ENCODE assay signal across 8 mouse cellular contexts in the genomic region with DNA sequence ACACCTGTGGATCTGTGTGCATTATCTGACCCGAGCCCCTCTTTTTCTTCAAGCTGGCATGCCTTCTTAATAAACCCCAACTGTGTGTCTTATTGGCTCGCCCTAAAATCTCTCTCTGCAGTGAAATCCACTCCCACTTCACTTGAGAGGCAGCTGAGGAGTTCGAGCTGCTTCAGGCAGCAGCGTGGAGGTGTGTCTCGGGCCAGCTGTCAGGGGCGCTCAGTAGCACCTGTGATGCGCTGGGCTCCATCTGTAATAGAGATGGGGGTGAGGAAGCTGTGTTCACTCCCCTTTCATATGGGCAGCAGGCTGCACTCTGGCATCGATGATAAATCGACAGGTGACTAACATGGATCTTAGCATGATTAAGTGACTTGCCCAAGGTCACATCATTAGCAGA. TPM values are rescaled to one million over a fixed set of nuclear protein-coding genes. Genes with fewer than 3 reads are reported as not detected.
DNase-seq lines count a peak whose midpoint lies in the region; ATAC-seq and TF ChIP-seq lines count a peak whose summit lies in the region.

No protein-coding gene starts in this region.

- H3K4me1 ChIP-seq in lung, embryonic 14.5 days (ENCODE audit: insufficient read depth), result peaks cover 11% of the 10 kb centered on the region
- H3K4me1 ChIP-seq in embryonic facial prominence, embryonic 14.5 days (ENCODE audit: control insufficient read depth, insufficient read depth, low read length), result peaks cover 14% of the 10 kb centered on the region
- H3K4me1 ChIP-seq in limb, embryonic 10.5 days, result peaks cover 34% of the 10 kb centered on the region
- peaks cover 19% of the 10 kb centered on the region; the same call in 1 of the 2 replicates for H3K4me1 ChIP-seq in stomach, embryonic 14.5 days (ENCODE audit: control insufficient read depth, insufficient read depth, low read length)

- intact Hi-C loops in left cerebral cortex, postnatal 36 days (cut with DNase I), result no loop called here

- no peak for DNase-seq in lung, embryonic 14.5 days
- no peak for DNase-seq in lung, postnatal 10 days
- DNase-seq in embryonic facial prominence, embryonic 14.5 days (ENCODE audit: low spot score), result no peak
- peak; percentile 32 for DNase-seq in limb, embryonic 10.5 days (ENCODE audit: low spot score)
- DNase-seq in embryo, embryonic 11 days, result no peak
- no peak for DNase-seq in left cerebral cortex, postnatal 36 days (ENCODE audit: low spot score in 2 of 2)
- no peak for DNase-seq in layer of hippocampus, postnatal 36 days

- no peaks in the 10 kb centered on the region for H3K27me3 ChIP-seq in lung, embryonic 14.5 days (ENCODE audit: insufficient read depth, low read length)
- H3K27me3 ChIP-seq in embryonic facial prominence, embryonic 14.5 days (replicated peaks; ENCODE audit: control insufficient read depth, insufficient read depth, low read length), result no peaks in the 10 kb centered on the region
- H3K27me3 ChIP-seq in limb, embryonic 10.5 days (ENCODE audit: low read depth, poor library complexity, severe bottlenecking), result peaks cover 32% of the 10 kb centered on the region
- H3K27me3 ChIP-seq in stomach, embryonic 14.5 days (ENCODE audit: control insufficient read depth, insufficient read depth, low read length), result no peaks in the 10 kb centered on the region

- no peaks in the 10 kb centered on the region for H3K36me3 ChIP-seq in lung, embryonic 14.5 days (ENCODE audit: insufficient read depth)
- H3K36me3 ChIP-seq in embryonic facial prominence, embryonic 14.5 days (ENCODE audit: control insufficient read depth, insufficient read depth, low read length), result no peaks in the 10 kb centered on the region
- H3K36me3 ChIP-seq in limb, embryonic 10.5 days, result no peaks in the 10 kb centered on the region
- no peaks in the 10 kb centered on the region for H3K36me3 ChIP-seq in stomach, embryonic 14.5 days (ENCODE audit: control insufficient read depth, insufficient read depth, low read length)

- H3K27ac ChIP-seq in lung, embryonic 14.5 days (ENCODE audit: low read depth), result peak overlapping the region; percentile 91
- no peak overlapping the region for H3K27ac ChIP-seq in embryonic facial prominence, embryonic 14.5 days (replicated peaks; ENCODE audit: low read depth, low read length)
- peak overlapping the region; percentile 84; the same call in 1 of the 2 replicates for H3K27ac ChIP-seq in limb, embryonic 10.5 days
- peak overlapping the region; percentile 85; the same call in 1 of the 2 replicates for H3K27ac ChIP-seq in stomach, embryonic 14.5 days (ENCODE audit: low read length)

- 36% methylated on average over 9 of the region's 9 CpGs for WGBS in lung, embryonic 14.5 days
- 50% methylated on average over 9 of the region's 9 CpGs for WGBS in embryonic facial prominence, embryonic 14.5 days
- 47% methylated on average over 9 of the region's 9 CpGs for WGBS in limb, embryonic 10.5 days
- 46% methylated on average over 9 of the region's 9 CpGs for WGBS in stomach, embryonic 14.5 days

- H3K4me3 ChIP-seq in lung, embryonic 14.5 days (ENCODE audit: low read depth, low read length), result no peak overlapping the region
- H3K4me3 ChIP-seq in embryonic facial prominence, embryonic 14.5 days (ENCODE audit: low read depth, low read length), result no peak overlapping the region
- 0 out of 2 replicates have a peak overlapping the region, but pooled peaks have one; percentile 58 for H3K4me3 ChIP-seq in limb, embryonic 10.5 days
- H3K4me3 ChIP-seq in stomach, embryonic 14.5 days (ENCODE audit: low read depth, low read length), result no peak overlapping the region

- TF ChIP-seq CTCF in lung, embryonic 14.5 days (IDR thresholded peaks at IDR 0.05; ENCODE audit: low read depth), result no peak

- ATAC-seq in lung, embryonic 14.5 days (ENCODE audit: insufficient read depth), result no peak
- no peak for ATAC-seq in embryonic facial prominence, embryonic 14.5 days (ENCODE audit: low read depth)
- no peak for ATAC-seq in stomach, embryonic 14.5 days (ENCODE audit: insufficient number of reproducible peaks, insufficient read depth, low FRiP score, low read depth)

- H3K4me2 ChIP-seq in lung, embryonic 14.5 days, result peak overlapping the region; percentile 88
- peak overlapping the region; percentile 81 for H3K4me2 ChIP-seq in embryonic facial prominence, embryonic 14.5 days (ENCODE audit: low read depth, low read length)
- H3K4me2 ChIP-seq in stomach, embryonic 14.5 days (replicated peaks; ENCODE audit: low read depth, low read length), result no peak overlapping the region; the same call in 1 of the 2 replicates

- peak overlapping the region; percentile 52; the same call in 1 of the 2 replicates for H3K9ac ChIP-seq in lung, embryonic 14.5 days
- no peak overlapping the region for H3K9ac ChIP-seq in embryonic facial prominence, embryonic 14.5 days (ENCODE audit: low read depth, low read length)
- H3K9ac ChIP-seq in stomach, embryonic 14.5 days (replicated peaks; ENCODE audit: low read depth, low read length), result no peak overlapping the region

- H3K9me3 ChIP-seq in lung, embryonic 14.5 days (ENCODE audit: low read depth, low read length), result no peaks in the 10 kb centered on the region
- H3K9me3 ChIP-seq in embryonic facial prominence, embryonic 14.5 days (ENCODE audit: control insufficient read depth, low read length), result no peaks in the 10 kb centered on the region
- H3K9me3 ChIP-seq in limb, embryonic 10.5 days (replicated peaks), result no peaks in the 10 kb centered on the region
- H3K9me3 ChIP-seq in stomach, embryonic 14.5 days (ENCODE audit: control insufficient read depth, low read depth, low read length), result no peaks in the 10 kb centered on the region

RNA-seq across cellular contexts. Expression of a gene that starts 43.6 kb away (rescaled TPM):
- 43.7 and 47.3 TPM in 2 replicates for polyA plus RNA-seq in lung, embryonic 14.5 days (2014; fragmentation: Nextera tagmentation; extraction: Ambion mirVana)
- 41.7 and 50.8 TPM in 2 replicates for polyA plus RNA-seq in embryonic facial prominence, embryonic 14.5 days (2014; fragmentation: Nextera tagmentation; extraction: Ambion mirVana)
- 25.0 and 27.7 TPM in 2 replicates for polyA plus RNA-seq in limb, embryonic 10.5 days (2016; fragmentation: Nextera tagmentation; extraction: Ambion mirVana)
- polyA plus RNA-seq in stomach, embryonic 14.5 days (2014; fragmentation: Nextera tagmentation; extraction: Ambion mirVana), result 54.7 and 56.7 TPM in 2 replicates
- 100 to 1,000 TPM in 1 of 2 experiments, 10 to 100 TPM in 1; 98.1 to 119 TPM for total RNA-seq in left cerebral cortex, postnatal 36 days (2021)
- total RNA-seq in layer of hippocampus, postnatal 36 days (2021), result 100 to 1,000 TPM; 119 to 122 TPM
